Mouse (Mus musculus) forebrain, embryonic 15.5 days (tissue): Measurements from ENCODE around the gene Htra1. TPM values are rescaled to one million over a fixed set of nuclear protein-coding genes. Genes with fewer than 3 reads are reported as not detected.

ENCODE experiments used
- ATAC-seq: fragments of 200-750 bp; cut with Nextera tagmentation; replicated peaks from 2 replicates; pipeline ENCODE4 v1.8.0; 2017; ENCODE audit warnings: mild to moderate bottlenecking, moderate TSS enrichment, moderate library complexity
- H3K27ac ChIP-seq: fragments of 300-500 bp; sonication (generic); replicated peaks from 2 replicates; pipeline ENCODE4 v1.5.1; 2015; ENCODE audit warnings: mild to moderate bottlenecking, inconsistent platforms
- H3K27me3 ChIP-seq: fragments of 300-500 bp; sonication (generic); 2 replicates; pipeline ENCODE4 v1.6.1; 2015; ENCODE audit warnings: inconsistent platforms
- H3K36me3 ChIP-seq: fragments of 300-500 bp; sonication (generic); 2 replicates; pipeline ENCODE4 v1.6.1; 2015; ENCODE audit warnings: mild to moderate bottlenecking, inconsistent platforms
- H3K4me1 ChIP-seq: fragments of 300-500 bp; sonication (generic); 2 replicates; pipeline ENCODE4 v1.6.1; 2015; ENCODE audit warnings: inconsistent platforms
- H3K4me2 ChIP-seq: fragments of 300-500 bp; sonication (generic); replicated peaks from 2 replicates; pipeline ENCODE4 v1.6.1; 2015; ENCODE audit warnings: mild to moderate bottlenecking, inconsistent platforms
- H3K4me3 ChIP-seq: fragments of 300-500 bp; sonication (generic); 2 replicates; pipeline ENCODE4 v1.5.1; 2015; ENCODE audit warnings: mild to moderate bottlenecking, inconsistent platforms
- H3K9ac ChIP-seq: fragments of 300-500 bp; sonication (generic); replicated peaks from 2 replicates; pipeline ENCODE4 v1.6.1; 2015; ENCODE audit warnings: mild to moderate bottlenecking, inconsistent platforms
- H3K9me3 ChIP-seq: fragments of 300-500 bp; sonication (generic); 2 replicates; pipeline ENCODE4 v1.6.1; 2016; ENCODE audit warnings: inconsistent platforms
- WGBS: fragments of 180-500 bp; shearing (Covaris S2); methylation state at CpG from one replicate; pipeline ENCODE4 v1.1.7; 2015; ENCODE audit warnings: mixed read lengths; 5-methylcytosine and 5-hydroxymethylcytosine counted together
- polyA plus RNA-seq: library from polyadenylated mRNA; unstranded; fragments of >200 nt; fragmentation: Nextera tagmentation; extraction: Ambion mirVana; gene quantifications from 2 replicates; pipeline ENCODE4 v1.2.1, GENCODE M21; 2015

The Htra1 gene
- polyA plus RNA-seq, 1 experiment from 2014 or later: 23.6 TPM

DNA sequence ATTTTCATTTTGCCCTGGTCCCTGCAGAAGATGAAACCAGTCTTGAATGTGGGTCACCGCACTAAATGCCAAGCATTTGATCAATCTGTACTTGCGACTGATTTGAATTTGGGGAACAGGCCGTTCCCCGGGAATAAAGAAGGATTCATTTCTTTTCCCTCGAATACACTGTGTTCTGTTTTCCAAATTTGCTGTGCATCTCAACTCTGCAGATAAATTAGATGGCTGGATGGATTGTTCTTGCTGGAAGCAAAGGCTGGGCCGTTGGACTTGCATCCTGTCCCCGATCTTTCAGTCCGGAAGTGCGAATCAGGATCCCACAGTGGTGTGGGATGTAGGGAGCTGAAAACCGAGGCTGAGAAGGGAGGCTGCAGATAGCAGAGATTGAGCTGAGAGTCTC is 17.5 kb downstream of the Htra1 start:
- Histone ChIP-seq H3K27me3 (no peaks in the 10 kb centered on the region), H3K27ac (no peak overlapping the region), H3K36me3 (no peaks in the 10 kb centered on the region), H3K4me3 (no peak overlapping the region), H3K4me2 (no peak overlapping the region), H3K9ac (no peak overlapping the region), H3K9me3 (0 out of 2 replicates have a peak, but pooled peaks cover 4% of the 10 kb centered on the region), H3K4me1 (peaks cover 8% of the 10 kb centered on the region)
- WGBS: 87% methylated on average over 10 of the region's 10 CpGs
- ATAC-seq: no peak

GRCm38 (mm10) chr7:130954177-130954601 is 18.3 kb downstream of the Htra1 start:
- WGBS: 86% methylated on average over 10 of the region's 10 CpGs
- Histone ChIP-seq H3K27me3 (no peaks in the 10 kb centered on the region), H3K4me3 (no peak overlapping the region), H3K36me3 (no peaks in the 10 kb centered on the region), H3K9me3 (0 out of 2 replicates have a peak, but pooled peaks cover 4% of the 10 kb centered on the region), H3K9ac (no peak overlapping the region), H3K27ac (peak overlapping the region; percentile 35; the same call in 1 of the 2 replicates), H3K4me1 (peaks cover 3% of the 10 kb centered on the region; the same call in 1 of the 2 replicates), H3K4me2 (no peak overlapping the region)
- ATAC-seq: no peak

DNA sequence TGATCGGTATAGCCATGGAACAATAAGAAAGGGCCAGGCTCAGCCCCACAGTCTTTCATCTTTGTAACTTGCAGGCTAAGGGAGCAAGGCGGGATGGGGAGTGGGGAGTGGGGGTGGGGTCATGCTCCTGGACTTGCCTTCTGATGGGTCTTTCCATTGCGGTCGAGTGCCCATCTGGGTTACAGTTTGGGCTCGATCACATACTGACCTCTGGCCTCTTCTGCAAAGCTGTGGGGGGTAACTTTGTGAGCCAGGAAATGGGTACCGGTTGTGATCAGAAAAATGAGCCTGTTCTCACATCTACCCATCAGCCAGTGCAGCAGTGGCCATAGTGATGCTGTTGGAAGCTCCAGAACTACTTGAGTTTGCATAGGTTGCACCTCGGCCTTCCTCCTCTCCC is 22.6 kb downstream of the Htra1 start:
- Histone ChIP-seq H3K27ac (no peak overlapping the region), H3K4me1 (no peaks in the 10 kb centered on the region), H3K9ac (no peak overlapping the region), H3K27me3 (no peaks in the 10 kb centered on the region), H3K4me2 (no peak overlapping the region), H3K36me3 (no peaks in the 10 kb centered on the region), H3K4me3 (no peak overlapping the region), H3K9me3 (0 out of 2 replicates have a peak, but pooled peaks cover 4% of the 10 kb centered on the region)
- ATAC-seq: no peak
- 62% methylated on average over 7 of the region's 7 CpGs for WGBS

DNA sequence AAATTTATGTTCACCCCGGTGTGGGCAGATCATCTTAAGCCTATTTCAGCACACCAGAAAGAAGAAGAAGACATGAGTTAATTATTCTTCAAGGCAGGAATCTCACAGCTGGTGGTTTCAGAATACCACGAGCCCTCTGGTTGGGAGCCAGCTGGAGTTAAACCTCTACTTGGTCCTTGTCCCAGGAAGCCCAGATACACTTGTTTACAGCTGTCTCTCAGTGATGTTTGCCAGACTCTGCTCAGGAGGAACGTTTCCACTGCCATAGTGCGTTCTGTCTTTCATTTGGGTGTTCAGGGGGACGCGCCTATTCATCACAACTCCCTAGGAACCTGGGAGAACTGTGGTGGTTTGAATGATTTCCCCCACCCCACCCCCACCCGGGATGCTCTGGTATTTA is 24.0 kb downstream of the Htra1 start:
- H3K4me3 ChIP-seq: no peak overlapping the region
- no peak overlapping the region for H3K9ac ChIP-seq
- H3K27me3 ChIP-seq: no peaks in the 10 kb centered on the region
- 0 out of 2 replicates have a peak, but pooled peaks cover 4% of the 10 kb centered on the region for H3K9me3 ChIP-seq
- no peak for ATAC-seq
- no peak overlapping the region for H3K4me2 ChIP-seq
- no peak overlapping the region for H3K27ac ChIP-seq
- H3K4me1 ChIP-seq: no peaks in the 10 kb centered on the region; the same call in 1 of the 2 replicates
- 46% methylated on average over 7 of the region's 7 CpGs for WGBS
- H3K36me3 ChIP-seq: no peaks in the 10 kb centered on the region

GRCm38 (mm10) chr7:130961429-130961828 is 25.5 kb downstream of the Htra1 start:
- Histone ChIP-seq H3K36me3 (no peaks in the 10 kb centered on the region), H3K9ac (no peak overlapping the region), H3K4me2 (no peak overlapping the region), H3K27me3 (no peaks in the 10 kb centered on the region), H3K4me3 (no peak overlapping the region), H3K9me3 (no peaks in the 10 kb centered on the region), H3K4me1 (peaks cover 13% of the 10 kb centered on the region), H3K27ac (no peak overlapping the region)
- ATAC-seq: no peak
- WGBS: 92% methylated on average over 6 of the region's 6 CpGs

GRCm38 (mm10) chr7:130964686-130965085 is 28.8 kb downstream of the Htra1 start:
- ATAC-seq: no peak
- H3K9ac ChIP-seq: no peak overlapping the region
- H3K27me3 ChIP-seq: no peaks in the 10 kb centered on the region
- no peaks in the 10 kb centered on the region for H3K9me3 ChIP-seq
- no peak overlapping the region for H3K27ac ChIP-seq
- WGBS: 65% methylated on average over 5 of the region's 5 CpGs
- no peaks in the 10 kb centered on the region for H3K36me3 ChIP-seq
- H3K4me1 ChIP-seq: peaks cover 22% of the 10 kb centered on the region
- H3K4me2 ChIP-seq: no peak overlapping the region
- no peak overlapping the region for H3K4me3 ChIP-seq

- H3K27me3 ChIP-seq: no peaks in the 10 kb centered on the region
- H3K9ac ChIP-seq: no peak overlapping the region
- no peak for ATAC-seq
- H3K27ac ChIP-seq: peak overlapping the region; percentile 68
- no peak overlapping the region for H3K4me3 ChIP-seq
- peaks cover 26% of the 10 kb centered on the region for H3K4me1 ChIP-seq
- no peaks in the 10 kb centered on the region for H3K36me3 ChIP-seq
- 93% methylated on average over 4 of the region's 4 CpGs for WGBS
- no peaks in the 10 kb centered on the region for H3K9me3 ChIP-seq
- no peak overlapping the region for H3K4me2 ChIP-seq
Measured at GRCm38 (mm10) chr7:130965396-130965795, 29.5 kb downstream of the Htra1 start.

DNA sequence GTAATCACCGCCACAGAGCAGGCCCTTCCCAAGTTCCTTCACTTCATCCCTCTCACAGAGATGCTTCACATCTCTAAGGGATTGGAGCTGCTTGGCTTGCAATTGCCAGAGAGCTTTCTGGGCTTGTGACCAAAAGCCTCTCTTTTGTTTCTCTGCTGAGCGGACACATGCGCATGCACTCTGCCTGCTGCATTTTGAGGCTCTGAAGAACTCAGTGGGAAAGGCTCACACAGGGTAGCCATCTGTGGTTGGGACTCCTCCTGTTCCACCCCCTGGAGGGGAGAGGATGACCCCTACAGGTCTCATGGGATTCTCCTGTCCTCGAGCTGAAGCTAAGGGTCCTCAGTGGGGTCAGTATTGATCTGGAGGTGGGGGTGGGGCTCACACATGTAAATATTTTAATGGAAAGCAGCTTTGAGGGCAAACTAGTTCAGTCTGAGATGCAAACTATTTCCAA is 30.0 kb downstream of the Htra1 start:
- H3K4me1 ChIP-seq: peaks cover 26% of the 10 kb centered on the region
- peak overlapping the region; percentile 68 for H3K27ac ChIP-seq
- H3K36me3 ChIP-seq: no peaks in the 10 kb centered on the region
- H3K4me2 ChIP-seq: no peak overlapping the region
- 40% methylated on average over 4 of the region's 4 CpGs for WGBS
- H3K9me3 ChIP-seq: no peaks in the 10 kb centered on the region
- H3K27me3 ChIP-seq: no peaks in the 10 kb centered on the region
- H3K4me3 ChIP-seq: no peak overlapping the region
- no peak overlapping the region for H3K9ac ChIP-seq
- ATAC-seq: peak; percentile 76

- Histone ChIP-seq H3K9me3 (no peaks in the 10 kb centered on the region), H3K9ac (no peak overlapping the region), H3K4me2 (no peak overlapping the region), H3K4me1 (peaks cover 26% of the 10 kb centered on the region), H3K27ac (no peak overlapping the region), H3K27me3 (no peaks in the 10 kb centered on the region), H3K36me3 (no peaks in the 10 kb centered on the region), H3K4me3 (no peak overlapping the region)
- 84% methylated on average over 5 of the region's 5 CpGs for WGBS
- no peak for ATAC-seq
Measured at GRCm38 (mm10) chr7:130966451-130966850, 30.5 kb downstream of the Htra1 start.

DNA sequence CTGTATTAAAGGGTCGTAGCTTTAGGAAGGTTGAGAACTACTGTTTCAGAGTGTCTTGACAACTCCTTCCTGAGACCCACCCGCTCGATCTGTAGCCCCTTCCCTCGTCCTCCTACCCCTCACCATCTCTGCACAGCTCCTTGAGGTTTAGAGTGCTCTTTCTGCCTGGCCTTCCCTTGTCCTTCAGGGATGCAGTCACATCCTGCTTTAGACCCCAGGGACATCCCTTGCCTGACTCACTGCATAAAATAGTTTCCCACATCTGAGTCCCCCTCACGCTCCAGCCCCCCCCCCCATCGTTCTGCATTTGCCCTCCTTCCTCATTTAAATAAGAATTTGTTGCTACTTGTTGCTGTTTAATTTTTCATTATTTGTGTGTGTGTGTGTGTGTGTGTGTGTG is 31.0 kb downstream of the Htra1 start:
- no peak for ATAC-seq
- H3K27me3 ChIP-seq: no peaks in the 10 kb centered on the region
- H3K4me2 ChIP-seq: no peak overlapping the region
- H3K27ac ChIP-seq: no peak overlapping the region
- no peaks in the 10 kb centered on the region for H3K9me3 ChIP-seq
- no peak overlapping the region for H3K4me3 ChIP-seq
- H3K4me1 ChIP-seq: peaks cover 26% of the 10 kb centered on the region
- no peak overlapping the region for H3K9ac ChIP-seq
- WGBS: 83% methylated on average over 6 of the region's 6 CpGs
- H3K36me3 ChIP-seq: no peaks in the 10 kb centered on the region

DNA sequence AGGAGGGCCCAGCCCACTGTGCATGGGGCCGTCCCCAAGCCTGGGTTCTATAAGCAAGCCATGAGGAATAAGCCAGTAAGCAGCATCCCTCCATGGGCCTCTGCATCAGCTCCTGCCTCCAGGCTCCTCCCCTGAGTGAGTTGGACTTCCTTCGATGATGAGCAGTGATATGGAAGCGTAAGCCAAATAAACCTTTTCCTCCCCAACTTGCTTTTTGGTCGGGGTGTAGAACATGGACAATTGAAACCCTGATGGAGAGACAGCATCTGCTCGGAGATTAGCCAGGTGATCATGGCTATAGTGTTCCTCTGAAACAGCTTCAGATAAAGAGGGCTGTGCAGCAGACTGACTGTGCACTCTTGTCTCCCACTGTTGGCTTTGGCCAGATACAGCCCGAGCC is 32.0 kb downstream of the Htra1 start:
- H3K4me3 ChIP-seq: no peak overlapping the region
- H3K9me3 ChIP-seq: no peaks in the 10 kb centered on the region
- 94% methylated on average over 6 of the region's 6 CpGs for WGBS
- no peak overlapping the region for H3K27ac ChIP-seq
- H3K9ac ChIP-seq: no peak overlapping the region
- no peaks in the 10 kb centered on the region for H3K27me3 ChIP-seq
- no peak for ATAC-seq
- no peak overlapping the region for H3K4me2 ChIP-seq
- no peaks in the 10 kb centered on the region for H3K36me3 ChIP-seq
- H3K4me1 ChIP-seq: peaks cover 26% of the 10 kb centered on the region

DNA sequence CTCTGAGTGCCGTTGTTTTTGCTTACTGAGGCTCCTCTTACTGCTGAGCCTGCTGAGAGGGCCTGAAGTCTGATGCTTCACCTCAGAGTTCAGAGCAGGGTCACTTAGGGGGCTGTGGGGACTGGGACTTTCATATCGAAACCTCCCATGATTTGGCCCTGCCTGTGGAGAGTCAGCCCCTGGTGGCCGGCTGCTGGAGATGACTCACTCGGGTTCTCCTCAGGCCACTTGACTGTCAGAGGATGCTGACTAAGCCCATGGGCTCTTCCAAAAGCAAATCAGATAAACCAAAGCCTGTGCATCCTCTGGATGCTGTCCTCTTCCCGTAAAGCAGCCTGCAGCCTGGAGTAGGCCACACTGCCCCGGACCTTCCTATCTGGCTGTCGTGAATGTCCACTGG is 32.6 kb downstream of the Htra1 start:
- Histone ChIP-seq H3K4me2 (no peak overlapping the region), H3K4me3 (no peak overlapping the region), H3K27me3 (no peaks in the 10 kb centered on the region), H3K36me3 (no peaks in the 10 kb centered on the region), H3K4me1 (peaks cover 26% of the 10 kb centered on the region), H3K9me3 (no peaks in the 10 kb centered on the region), H3K27ac (no peak overlapping the region), H3K9ac (no peak overlapping the region)
- ATAC-seq: no peak
- 74% methylated on average over 7 of the region's 7 CpGs for WGBS

DNA sequence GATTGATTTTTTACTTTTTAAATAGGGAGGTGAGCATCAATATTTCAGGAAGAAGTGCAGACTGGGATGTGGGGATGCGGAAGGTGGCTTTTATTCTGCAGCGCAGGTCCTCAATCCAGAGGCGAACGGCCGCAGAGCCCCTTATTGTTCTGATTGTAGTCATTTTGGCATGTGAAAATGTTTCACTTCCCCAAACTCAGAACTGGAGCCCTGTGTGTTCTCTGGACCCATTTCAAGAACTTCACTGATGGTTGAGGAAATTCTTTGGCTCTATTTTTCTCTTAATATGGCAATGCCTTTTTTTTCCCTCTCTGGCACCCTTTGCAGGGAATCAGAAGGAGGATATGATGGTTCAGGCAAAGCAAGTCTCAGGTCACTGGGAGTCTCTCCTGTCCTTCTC is 33.2 kb downstream of the Htra1 start:
- no peak overlapping the region for H3K27ac ChIP-seq
- ATAC-seq: no peak
- H3K4me2 ChIP-seq: no peak overlapping the region
- H3K4me1 ChIP-seq: peaks cover 26% of the 10 kb centered on the region
- H3K4me3 ChIP-seq: no peak overlapping the region
- H3K36me3 ChIP-seq: no peaks in the 10 kb centered on the region
- H3K9ac ChIP-seq: no peak overlapping the region
- H3K27me3 ChIP-seq: no peaks in the 10 kb centered on the region
- H3K9me3 ChIP-seq: no peaks in the 10 kb centered on the region
- WGBS: 64% methylated on average over 5 of the region's 5 CpGs
